Mouse (Mus musculus) lung, adult 2 months (tissue): ENCODE measurements at regions not wholly inside any gene's neighbourhood (a gene's known extent, or its start where the extent isn't known, plus 50 kb on each side); places are given as distances from the start of the nearest gene placed in this dataset.

Source experiments
- CTCF ChIP-seq: fragments of 200-500 bp; IDR thresholded peaks from 2 replicates; pipeline ENCODE4 v1.5.1; 2011; ENCODE audit warnings: mild to moderate bottlenecking, low read length, control low read depth; ENCODE audit not compliant: insufficient read depth
- POLR2A ChIP-seq: fragments of 200-500 bp; IDR thresholded peaks from 2 replicates; pipeline ENCODE4 v1.6.1; 2011; ENCODE audit warnings: low read depth, mild to moderate bottlenecking, control low read depth, low read length, borderline replicate concordance; ENCODE audit errors: extremely low read depth

- TF ChIP-seq POLR2A = no peak
- TF ChIP-seq CTCF = no peak
These were observed 85.6 kb upstream of the Aldh1b1 start for GRCm38 (mm10) chr4:45713046-45713706.
